Mouse (Mus musculus) left cerebral cortex, postnatal 25 days (tissue): ENCODE results near the gene Cd99l2. TPM values are rescaled to one million over a fixed set of nuclear protein-coding genes. Genes with fewer than 3 reads are reported as not detected.

Experiments
- DNase-seq, 2 experiments: peaks; one replicate each; pipeline ENCODE4 v3.0.0; 2022; ENCODE audit warnings: low spot score in 2 of 2, mixed read lengths in 1 of 2
- intact Hi-C: fragments of 180-260 bp; cut with DNase I; formaldehyde crosslinking; loops from one replicate; pipeline ENCODE4 v1.15.1; 2025
- total RNA-seq, 2 experiments: library from RNA; stranded (reverse); gene quantifications; 2 replicates each; pipeline ENCODE4 v1.2.3; 2021

The Cd99l2 gene
- total RNA-seq, 2 experiments from 2014 or later: 65.1 to 66.2 TPM

- intact Hi-C loops: no loop called here
- no peak for DNase-seq
Observed at GRCm38 (mm10) chrX:71474296-71474956, 18.2 kb downstream of the Cd99l2 start.

- intact Hi-C loops: no loop called here
- no peak for DNase-seq
Observed at GRCm38 (mm10) chrX:71468639-71469295, 23.9 kb downstream of the Cd99l2 start.

GRCm38 (mm10) chrX:71467491-71467890, 25.2 kb downstream of the Cd99l2 start:
- intact Hi-C loops: no loop called here
- no peak for DNase-seq

- intact Hi-C loops: no loop called here
Observed at GRCm38 (mm10) chrX:71465417-71465816, 27.2 kb downstream of the Cd99l2 start.

GRCm38 (mm10) chrX:71464138-71464826, 28.4 kb downstream of the Cd99l2 start:
- intact Hi-C loops: no loop called here
- peak in 1 of 2 experiments; percentile 3 for DNase-seq

More at GRCm38 (mm10) chrX:71465417-71465816, 27.2 kb downstream of the Cd99l2 start:
- no peak for DNase-seq

GRCm38 (mm10) chrX:71456078-71456737, 36.4 kb downstream of the Cd99l2 start:
- intact Hi-C loops: no loop called here
- no peak for DNase-seq

- intact Hi-C loops: no loop called here
- DNase-seq: no peak
Observed at GRCm38 (mm10) chrX:71442916-71443315, 49.7 kb downstream of the Cd99l2 start.

- DNase-seq: no peak
- intact Hi-C loops: no loop called here
Observed at GRCm38 (mm10) chrX:71439473-71439872, 53.2 kb downstream of the Cd99l2 start.

- peak in 1 of 2 experiments; percentile 78 for DNase-seq
- intact Hi-C loops: no loop called here
Observed at GRCm38 (mm10) chrX:71435542-71435941, 57.1 kb downstream of the Cd99l2 start.

GRCm38 (mm10) chrX:71434860-71435259, 57.8 kb downstream of the Cd99l2 start:
- DNase-seq: no peak
- intact Hi-C loops: no loop called here

GRCm38 (mm10) chrX:71434448-71434847, 58.2 kb downstream of the Cd99l2 start:
- intact Hi-C loops: no loop called here
- DNase-seq: no peak

- intact Hi-C loops: no loop called here
- DNase-seq: no peak
Observed at GRCm38 (mm10) chrX:71430900-71431299, 61.7 kb downstream of the Cd99l2 start.

- intact Hi-C loops: loop anchor here (5.0 kb wide), 1 partner anchor 130 kb away; the partner anchor contains the start of gene Hmgb3
- DNase-seq: no peak
Observed at GRCm38 (mm10) chrX:71427491-71427890, 65.2 kb downstream of the Cd99l2 start.

- DNase-seq: peak; percentile 78 to 87
- intact Hi-C loops: loop anchor here (1.0 to 5.0 kb wide), 3 partner anchors 131 to 199 kb away; partner anchors contain the start of gene Hmgb3
Observed at GRCm38 (mm10) chrX:71425746-71426519, 66.7 kb downstream of the Cd99l2 start.

- no peak for DNase-seq
- intact Hi-C loops: loop anchor here (1.0 to 5.0 kb wide), 3 partner anchors 132 to 200 kb away; partner anchors contain the start of gene Hmgb3
Observed at GRCm38 (mm10) chrX:71424852-71425251, 67.8 kb downstream of the Cd99l2 start.

- intact Hi-C loops: no loop called here
- DNase-seq: no peak
Observed at GRCm38 (mm10) chrX:71413616-71414015, 79.0 kb downstream of the Cd99l2 start.

GRCm38 (mm10) chrX:71412776-71413175, 79.9 kb downstream of the Cd99l2 start:
- intact Hi-C loops: no loop called here
- no peak for DNase-seq

- no peak for DNase-seq
- intact Hi-C loops: no loop called here
Observed at GRCm38 (mm10) chrX:71408386-71408785, 84.3 kb downstream of the Cd99l2 start.

GRCm38 (mm10) chrX:71406290-71406689, 86.4 kb downstream of the Cd99l2 start:
- no peak for DNase-seq
- intact Hi-C loops: no loop called here
